In the genomic region with DNA sequence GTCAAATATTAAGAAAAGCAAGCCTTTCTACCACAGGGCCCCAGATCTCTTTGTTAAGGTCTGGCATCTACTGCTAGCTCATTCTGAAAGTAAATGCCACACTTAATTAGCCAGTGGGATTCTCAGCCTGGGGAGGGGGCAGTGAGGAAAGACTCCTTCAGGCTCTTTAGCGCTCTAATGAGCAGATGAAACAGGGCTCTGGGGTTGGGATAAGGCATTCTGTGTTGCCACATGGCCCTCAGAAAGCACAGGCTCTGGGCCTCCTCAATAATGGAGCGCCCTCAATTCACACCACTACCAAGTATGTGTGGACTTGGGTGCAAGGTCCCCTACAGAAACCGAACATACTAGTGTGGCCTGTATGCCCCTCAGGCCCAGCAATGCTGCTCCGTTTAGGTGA, we compare ENCODE assay signal across 10 mouse cellular contexts. TPM values are rescaled to one million over a fixed set of nuclear protein-coding genes. Genes with fewer than 3 reads are reported as not detected.
DNase-seq lines count a peak whose midpoint lies in the region; ATAC-seq and TF ChIP-seq lines count a peak whose summit lies in the region.
"Had no signal": no experiment of that assay in that cellular context is flagged by ENCODE, and none has a peak within 500 bp of the region (broad histone marks: within the 10 kb centered on the region; RNA-seq: fewer than 3 reads in every experiment).

No protein-coding gene starts in this region.

- no peaks in the 10 kb centered on the region for H3K36me3 ChIP-seq in ES-E14 (ENCODE audit: control insufficient read depth, insufficient read depth, low read length, poor library complexity, severe bottlenecking)
- no peaks in the 10 kb centered on the region for H3K36me3 ChIP-seq in forebrain, embryonic 15.5 days
- H3K36me3 ChIP-seq in midbrain, embryonic 13.5 days: no peaks in the 10 kb centered on the region

- no peak overlapping the region for H3K4me3 ChIP-seq in gastrocnemius, adult 2 months
- H3K4me3 ChIP-seq in ES-E14 (ENCODE audit: insufficient read depth in 1 of 2, low read depth in 1 of 2, low read length in 2 of 2, poor library complexity in 1 of 2, severe bottlenecking in 1 of 2): no peak overlapping the region
- H3K4me3 ChIP-seq in forebrain, embryonic 15.5 days: no peak overlapping the region
- H3K4me3 ChIP-seq in midbrain, embryonic 13.5 days (replicated peaks): no peak overlapping the region

- H3K4me2 ChIP-seq in forebrain, embryonic 15.5 days (replicated peaks): no peak overlapping the region
- no peak overlapping the region for H3K4me2 ChIP-seq in midbrain, embryonic 13.5 days (replicated peaks)

- no peaks in the 10 kb centered on the region for H3K27me3 ChIP-seq in forebrain, embryonic 15.5 days
- no peaks in the 10 kb centered on the region for H3K27me3 ChIP-seq in midbrain, embryonic 13.5 days

- intact Hi-C loops in gastrocnemius, adult 2 months (cut with DNase I): no loop called here

- WGBS in forebrain, embryonic 15.5 days: 17% methylated on average over 4 of the region's 4 CpGs
- 47% methylated on average over 4 of the region's 4 CpGs for WGBS in midbrain, embryonic 13.5 days

- TF ChIP-seq CTCF in gastrocnemius, adult 2 months (IDR thresholded peaks at IDR 0.05): no peak

- no peak for DNase-seq in gastrocnemius, adult 2 months
- no peak for DNase-seq in gastrocnemius, postnatal 25 days
- DNase-seq in ES-E14 (ENCODE audit: low read depth, low spot score): no peak
- DNase-seq in lung, postnatal 10 days: no peak
- DNase-seq in cerebellum, postnatal 14 days: no peak
- DNase-seq in kidney, adult 18-20 months: no peak
- DNase-seq: kidney, adult 8-10 months; lung, postnatal 14 days had no signal

- peak overlapping the region; percentile 82 for H3K27ac ChIP-seq in gastrocnemius, adult 2 months
- peak overlapping the region; percentile 2; the same call in 1 of the 2 replicates for H3K27ac ChIP-seq in ES-E14 (ENCODE audit: insufficient read depth, low read depth, low read length, poor library complexity, severe bottlenecking)
- peak overlapping the region; percentile 52; the same call in 1 of the 2 replicates for H3K27ac ChIP-seq in forebrain, embryonic 15.5 days (replicated peaks)
- peak overlapping the region; percentile 72 for H3K27ac ChIP-seq in midbrain, embryonic 13.5 days

- in situ Hi-C loops in ES-E14 (cut with MboI; ENCODE audit: low sequenced_read_pairs in 2 of 2, unreplicated experiment in 2 of 2): no loop called here

- H3K4me1 ChIP-seq in ES-E14 (ENCODE audit: control insufficient read depth in 2 of 2, insufficient read depth in 2 of 2, low read length in 2 of 2, poor library complexity in 1 of 2): peaks cover 5 to 27% of the 10 kb centered on the region in 2 experiments
- H3K4me1 ChIP-seq in forebrain, embryonic 15.5 days: peaks cover 46% of the 10 kb centered on the region
- H3K4me1 ChIP-seq in midbrain, embryonic 13.5 days (replicated peaks): peaks cover 55% of the 10 kb centered on the region

- ATAC-seq in forebrain, embryonic 15.5 days (replicated peaks): peak; percentile 49; the same call in 1 of the 2 replicates
- peak; percentile 46; the same call in 1 of the 2 replicates for ATAC-seq in midbrain, embryonic 13.5 days

- H3K9ac ChIP-seq in ES-E14 (ENCODE audit: insufficient read depth, low read depth, low read length, poor library complexity, severe bottlenecking): peak overlapping the region; percentile 16; the same call in 1 of the 2 replicates
- no peak overlapping the region for H3K9ac ChIP-seq in forebrain, embryonic 15.5 days (replicated peaks)
- H3K9ac ChIP-seq in midbrain, embryonic 13.5 days (replicated peaks): no peak overlapping the region

- H3K9me3 ChIP-seq in ES-E14 (ENCODE audit: control insufficient read depth, insufficient read depth, low read depth, low read length): no peaks in the 10 kb centered on the region
- no peaks in the 10 kb centered on the region for H3K9me3 ChIP-seq in forebrain, embryonic 15.5 days
- no peaks in the 10 kb centered on the region for H3K9me3 ChIP-seq in midbrain, embryonic 13.5 days

TF ChIP-seq in ES-E14, 5 proteins besides CTCF, POLR2A, EP300 and RAD21:
- TF ChIP-seq ZNF384 (IDR thresholded peaks at IDR 0.05; ENCODE audit: low read depth, low read length): no peak
- no peak for TF ChIP-seq CHD2 (IDR thresholded peaks at IDR 0.05; ENCODE audit: low read depth, low read length)
- TF ChIP-seq MAFK (IDR thresholded peaks at IDR 0.05; ENCODE audit: insufficient read depth, low read depth, low read length): no peak
- TF ChIP-seq HCFC1 (IDR thresholded peaks at IDR 0.05; ENCODE audit: borderline replicate concordance, insufficient read depth, low read length): no peak
- TF ChIP-seq ZC3H11A (IDR thresholded peaks at IDR 0.05; ENCODE audit: borderline replicate concordance, low read depth, low read length): no peak

RNA-seq across cellular contexts. Expression of gene Nxn, which starts 13.9 kb away (rescaled TPM):
- 10 to 100 TPM; 42.0 to 49.3 TPM for total RNA-seq in gastrocnemius, adult 2 months (2021)
- total RNA-seq in gastrocnemius, postnatal 25 days (2021): 10 to 100 TPM; 25.6 to 32.0 TPM
- total RNA-seq in ES-E14 (2012; rRNA removed): 42.5 and 48.0 TPM in 2 replicates
- polyA plus RNA-seq in forebrain, embryonic 15.5 days (2015; fragmentation: Nextera tagmentation; extraction: Ambion mirVana): 15.4 and 19.9 TPM in 2 replicates
- 29.0 and 34.3 TPM in 2 replicates for polyA plus RNA-seq in midbrain, embryonic 13.5 days (2015; fragmentation: Nextera tagmentation; extraction: Ambion mirVana)

RNA-seq across cellular contexts. Expression of gene Timm22, which starts 21.7 kb away (rescaled TPM):
- total RNA-seq in gastrocnemius, adult 2 months (2021): 10 to 100 TPM; 29.0 to 45.0 TPM
- total RNA-seq in gastrocnemius, postnatal 25 days (2021): 10 to 100 TPM; 40.4 to 40.8 TPM
- 72.1 and 74.5 TPM in 2 replicates for total RNA-seq in ES-E14 (2012; rRNA removed)
- polyA plus RNA-seq in forebrain, embryonic 15.5 days (2015; fragmentation: Nextera tagmentation; extraction: Ambion mirVana): 93.3 and 106 TPM in 2 replicates
- 96.3 and 102 TPM in 2 replicates for polyA plus RNA-seq in midbrain, embryonic 13.5 days (2015; fragmentation: Nextera tagmentation; extraction: Ambion mirVana)

Comparison
In these comparisons a context has a peak if more than half of its experiments do, and no peak if none do; other contexts are left out.
1. H3K27ac ChIP-seq: peak in every context shown above with its lines; median percentile 82 in gastrocnemius, adult 2 months; 72 in midbrain, embryonic 13.5 days; 52 in forebrain, embryonic 15.5 days; 2 in ES-E14.